Mouse (Mus musculus) gastrocnemius, postnatal 10 days (tissue): ENCODE results near the gene Cxcl17. TPM values are rescaled to one million over a fixed set of nuclear protein-coding genes. Genes with fewer than 3 reads are reported as not detected.

Experiments
- DNase-seq: peaks from one replicate; pipeline ENCODE4 v3.0.0; 2021; ENCODE audit warnings: mixed read lengths
- total RNA-seq, 2 experiments: library from RNA; stranded (reverse); gene quantifications; 2 replicates each; pipeline ENCODE4 v1.2.3; 2021

Gene Cxcl17
- total RNA-seq, 2 experiments from 2014 or later, result not detected

GRCm38 (mm10) chr7:25368333-25368732 lies 44.4 kb downstream of the Cxcl17 start:
- no peak for DNase-seq

GRCm38 (mm10) chr7:25367632-25368293 lies 44.9 kb downstream of the Cxcl17 start:
- no peak for DNase-seq

GRCm38 (mm10) chr7:25365937-25366625 lies 46.6 kb downstream of the Cxcl17 start:
- DNase-seq, result no peak

- DNase-seq, result no peak
Observed at GRCm38 (mm10) chr7:25363632-25364031, 49.1 kb downstream of the Cxcl17 start.

GRCm38 (mm10) chr7:25363151-25363550 lies 49.5 kb downstream of the Cxcl17 start:
- DNase-seq, result peak; percentile 45

- DNase-seq, result peak; percentile 34
Observed at GRCm38 (mm10) chr7:25358721-25359206, 53.9 kb downstream of the Cxcl17 start.

Other genes with a start within 250 kb of the Cxcl17 start
- under 1 TPM; 0.16 to 0.77 TPM for gene Pou2f2, start 233.2 kb downstream of the Cxcl17 start, total RNA-seq
- 1 to 10 TPM; 6.3 to 7.4 TPM for gene Dedd2, start 192.3 kb downstream of the Cxcl17 start, total RNA-seq
- 1 to 10 TPM; 6.2 to 8.5 TPM for gene Zfp526, start 191.5 kb downstream of the Cxcl17 start, total RNA-seq
- 10 to 100 TPM; 51.1 to 60.2 TPM for gene Gsk3a, start 175.0 kb downstream of the Cxcl17 start, total RNA-seq
- 10 to 100 TPM; 14.9 to 18.4 TPM for gene Erf, start 162.1 kb downstream of the Cxcl17 start, total RNA-seq
- gene Cic, start 145.2 kb downstream of the Cxcl17 start, total RNA-seq, result 10 to 100 TPM; 65.7 to 73.4 TPM
- 10 to 100 TPM in 1 of 2 experiments, 1 to 10 TPM in 1; 7.5 to 12.3 TPM for gene Pafah1b3, start 114.9 kb downstream of the Cxcl17 start, total RNA-seq
- not detected for gene Prr19, start 111.5 kb downstream of the Cxcl17 start, total RNA-seq
- not detected for gene Tmem145, start 106.8 kb downstream of the Cxcl17 start, total RNA-seq
- 10 to 100 TPM; 24.0 to 27.2 TPM for gene Megf8, start 95.7 kb downstream of the Cxcl17 start, total RNA-seq
- gene Cnfn, start 43.2 kb downstream of the Cxcl17 start, total RNA-seq, result not detected
- 10 to 100 TPM; 18.2 to 18.4 TPM for gene Lipe, start 14.2 kb downstream of the Cxcl17 start, total RNA-seq
- gene Ceacam1, start 64.7 kb upstream of the Cxcl17 start, total RNA-seq, result 1 to 10 TPM; 4.9 to 7.8 TPM
- gene Ceacam2, start 127.0 kb upstream of the Cxcl17 start, total RNA-seq, result under 1 TPM; 0.35 to 0.75 TPM
- not detected for gene Erich4, start 203.0 kb upstream of the Cxcl17 start, total RNA-seq
- gene Dmac2, start 206.5 kb upstream of the Cxcl17 start, total RNA-seq, result 10 to 100 TPM; 24.8 to 24.9 TPM
- 1 to 10 TPM; 1.9 to 2.5 TPM for gene B3gnt8, start 213.8 kb upstream of the Cxcl17 start, total RNA-seq
- 10 to 100 TPM; 51.9 to 60.8 TPM for gene Bckdha, start 246.1 kb upstream of the Cxcl17 start, total RNA-seq
- gene Exosc5, start 246.3 kb upstream of the Cxcl17 start, total RNA-seq, result 10 to 100 TPM; 23.6 to 26.0 TPM